Mouse (Mus musculus) cerebellum, adult 2 months (tissue): ENCODE results near the gene Slc44a1. TPM values are rescaled to one million over a fixed set of nuclear protein-coding genes. Genes with fewer than 3 reads are reported as not detected.

Experiments used
- DNase-seq, 2 experiments: peaks; one replicate each; pipeline ENCODE4 v3.0.0; 2021
- H3K27ac ChIP-seq: fragments of 200-500 bp; 2 replicates; pipeline ENCODE4 v1.5.1; 2012; ENCODE audit warnings: low read length, control low read depth, inconsistent platforms; ENCODE audit not compliant: insufficient read depth
- H3K27me3 ChIP-seq: fragments of 200-500 bp; 2 replicates; pipeline ENCODE4 v1.6.1; 2012; ENCODE audit warnings: inconsistent platforms, mild to moderate bottlenecking, low read length, moderate library complexity; ENCODE audit not compliant: control insufficient read depth, insufficient read depth
- H3K4me1 ChIP-seq: fragments of 200-500 bp; 2 replicates; pipeline ENCODE4 v1.6.1; 2011; ENCODE audit warnings: low read length; ENCODE audit not compliant: control insufficient read depth, insufficient read depth
- H3K4me3 ChIP-seq: fragments of 200-500 bp; replicated peaks from 2 replicates; pipeline ENCODE3; 2011; ENCODE audit warnings: mild to moderate bottlenecking, low read depth, low read length, control low read depth; ENCODE audit not compliant: insufficient read depth
- CTCF ChIP-seq: fragments of 200-500 bp; IDR thresholded peaks from 2 replicates; pipeline ENCODE4 v1.5.1; 2011; ENCODE audit warnings: low read depth, mild to moderate bottlenecking, control low read depth, low read length, moderate library complexity, borderline replicate concordance; ENCODE audit not compliant: insufficient read depth
- POLR2A ChIP-seq: fragments of 200-500 bp; IDR thresholded peaks from 2 replicates; pipeline ENCODE4 v1.6.1; 2011; ENCODE audit warnings: low read length, control low read depth, borderline replicate concordance; ENCODE audit not compliant: insufficient read depth
- WGBS: fragments of 180-500 bp; shearing (Covaris S2); methylation state at CpG from one replicate; pipeline ENCODE4 v1.1.7; 2018; 5-methylcytosine and 5-hydroxymethylcytosine counted together
- polyA plus RNA-seq: library from polyadenylated mRNA; depleted of rRNA; stranded (reverse); fragments of >200 nt; gene quantifications from 2 replicates; pipeline ENCODE4 v1.2.3, GENCODE M21; 2012

Slc44a1 gene
- polyA plus RNA-seq, 1 experiment = 85.3 TPM

GRCm38 (mm10) chr4:53519429-53519828 is 79.2 kb downstream of the Slc44a1 start:
- no peak for TF ChIP-seq CTCF
- no peak for TF ChIP-seq POLR2A
- DNase-seq = no peak
- Histone ChIP-seq H3K27ac (no peak overlapping the region), H3K4me1 (peaks cover 15% of the 10 kb centered on the region; the same call in 1 of the 2 replicates), H3K27me3 (no peaks in the 10 kb centered on the region), H3K4me3 (no peak overlapping the region)
- 98% methylated on average over 2 of the region's 2 CpGs for WGBS

GRCm38 (mm10) chr4:53521028-53521427 is 80.8 kb downstream of the Slc44a1 start:
- TF ChIP-seq CTCF (no peak), POLR2A (no peak)
- DNase-seq = no peak
- WGBS = 86% methylated on average over 8 of the region's 8 CpGs
- H3K4me3 ChIP-seq = no peak overlapping the region
- peaks cover 16% of the 10 kb centered on the region; the same call in 1 of the 2 replicates for H3K4me1 ChIP-seq
- no peaks in the 10 kb centered on the region for H3K27me3 ChIP-seq
- peak overlapping the region; percentile 7; the same call in 1 of the 2 replicates for H3K27ac ChIP-seq

GRCm38 (mm10) chr4:53522655-53523054 is 82.4 kb downstream of the Slc44a1 start:
- DNase-seq = no peak
- no peak for TF ChIP-seq POLR2A
- no peak for TF ChIP-seq CTCF
- H3K27ac ChIP-seq = peak overlapping the region; percentile 21; the same call in 1 of the 2 replicates
- no peak overlapping the region for H3K4me3 ChIP-seq
- no peaks in the 10 kb centered on the region for H3K27me3 ChIP-seq
- WGBS = 78% methylated on average over 8 of the region's 8 CpGs
- peaks cover 11% of the 10 kb centered on the region; the same call in 1 of the 2 replicates for H3K4me1 ChIP-seq

GRCm38 (mm10) chr4:53525503-53525902 is 85.3 kb downstream of the Slc44a1 start:
- Histone ChIP-seq H3K4me3 (no peak overlapping the region), H3K27me3 (no peaks in the 10 kb centered on the region), H3K4me1 (peaks cover 6% of the 10 kb centered on the region; the same call in 1 of the 2 replicates), H3K27ac (peak overlapping the region; percentile 8; the same call in 1 of the 2 replicates)
- peak in 1 of 2 experiments; percentile 39 for DNase-seq
- WGBS = 44% methylated on average over 6 of the region's 6 CpGs
- TF ChIP-seq CTCF (no peak), POLR2A (no peak)

- WGBS = 78% methylated on average over 1 of the region's 1 CpGs
- Histone ChIP-seq H3K27ac (no peak overlapping the region), H3K27me3 (no peaks in the 10 kb centered on the region), H3K4me3 (no peak overlapping the region), H3K4me1 (peaks cover 6% of the 10 kb centered on the region; the same call in 1 of the 2 replicates)
- no peak for TF ChIP-seq CTCF
- no peak for TF ChIP-seq POLR2A
- no peak for DNase-seq
Measured at GRCm38 (mm10) chr4:53525994-53526393, 85.8 kb downstream of the Slc44a1 start.

- H3K4me3 ChIP-seq = no peak overlapping the region
- TF ChIP-seq POLR2A (no peak), CTCF (no peak)
Measured at GRCm38 (mm10) chr4:53526446-53526845, 86.2 kb downstream of the Slc44a1 start.

GRCm38 (mm10) chr4:53535795-53536194 is 95.6 kb downstream of the Slc44a1 start:
- Histone ChIP-seq H3K4me3 (no peak overlapping the region), H3K4me1 (peaks cover 4% of the 10 kb centered on the region; the same call in 1 of the 2 replicates), H3K27me3 (no peaks in the 10 kb centered on the region), H3K27ac (no peak overlapping the region)
- TF ChIP-seq CTCF (no peak), POLR2A (no peak)
- 68% methylated on average over 12 of the region's 12 CpGs for WGBS
- no peak for DNase-seq

More at GRCm38 (mm10) chr4:53526446-53526845, 86.2 kb downstream of the Slc44a1 start:
- Histone ChIP-seq H3K27me3 (no peaks in the 10 kb centered on the region), H3K4me1 (peaks cover 6% of the 10 kb centered on the region; the same call in 1 of the 2 replicates), H3K27ac (no peak overlapping the region)
- DNase-seq = no peak
- 44% methylated on average over 2 of the region's 2 CpGs for WGBS

- TF ChIP-seq CTCF (no peak), POLR2A (no peak)
- no peaks in the 10 kb centered on the region for H3K27me3 ChIP-seq
- no peak for DNase-seq
- no peak overlapping the region for H3K27ac ChIP-seq
- peaks cover 4% of the 10 kb centered on the region; the same call in 1 of the 2 replicates for H3K4me1 ChIP-seq
- H3K4me3 ChIP-seq = no peak overlapping the region
Measured at GRCm38 (mm10) chr4:53537101-53537500, 96.9 kb downstream of the Slc44a1 start.
